Mouse (Mus musculus): ENCODE measurements around the gene Lrrc15. TPM values are rescaled to one million over a fixed set of nuclear protein-coding genes. Genes with fewer than 3 reads are reported as not detected.

The Lrrc15 gene
- polyA plus RNA-seq (2015; fragmentation: Nextera tagmentation; extraction: Ambion mirVana): 1.1 and 1.4 TPM in 2 replicates

DNA sequence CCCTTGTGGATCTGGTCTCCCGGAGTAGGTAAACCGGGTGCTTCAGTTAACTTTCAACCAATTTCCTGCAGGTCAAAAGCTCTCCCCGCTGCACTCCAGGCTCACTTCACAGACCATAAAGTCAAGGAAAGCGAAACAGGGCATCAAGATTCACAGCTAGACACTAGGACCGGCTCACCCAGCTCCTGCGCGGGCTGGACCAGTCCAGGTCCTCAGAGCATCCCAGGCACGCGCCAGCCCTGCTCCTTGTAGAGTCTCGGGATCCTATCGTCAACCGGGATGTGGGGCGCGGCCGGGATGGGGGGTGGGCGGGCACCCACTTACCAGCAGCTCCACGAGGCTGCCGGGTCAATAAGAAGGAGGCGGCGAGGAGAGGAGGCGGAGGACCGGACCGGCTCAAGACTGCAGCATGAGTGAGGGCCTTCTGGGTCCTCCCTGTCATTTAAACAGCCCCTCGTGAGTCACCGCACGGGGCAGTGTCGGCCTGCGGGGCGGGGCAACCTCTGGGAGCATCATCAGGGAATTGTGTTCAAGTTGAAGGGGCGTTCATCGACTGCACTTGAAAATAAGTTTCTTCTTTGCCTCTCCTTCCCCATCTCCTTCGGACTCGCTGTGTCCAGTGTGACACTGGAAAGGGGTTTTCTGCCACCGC lies at the start of gene Lrrc15:
Lrrc15 (minus strand) TSS at position 413 of the 652 bp plus-strand sequence.
- Histone ChIP-seq H3K27ac (no peak within 1 kb of the TSS), H3K27me3 (peaks cover 29% of the 10 kb centered on the region), H3K4me3 (peak within 1 kb of the TSS; percentile 37), H3K9ac (peak within 1 kb of the TSS; percentile 57), H3K4me1 (peaks cover 53% of the 10 kb centered on the region), H3K9me3 (no peaks in the 10 kb centered on the region), H3K4me2 (peak within 1 kb of the TSS; percentile 66), H3K36me3 (no peaks in the 10 kb centered on the region)
- WGBS: 7% methylated on average over 34 of the region's 34 CpGs
- ATAC-seq (ENCODE audit: insufficient number of reproducible peaks, insufficient read depth, low FRiP score, low TSS enrichment, low read depth): no peak

DNA sequence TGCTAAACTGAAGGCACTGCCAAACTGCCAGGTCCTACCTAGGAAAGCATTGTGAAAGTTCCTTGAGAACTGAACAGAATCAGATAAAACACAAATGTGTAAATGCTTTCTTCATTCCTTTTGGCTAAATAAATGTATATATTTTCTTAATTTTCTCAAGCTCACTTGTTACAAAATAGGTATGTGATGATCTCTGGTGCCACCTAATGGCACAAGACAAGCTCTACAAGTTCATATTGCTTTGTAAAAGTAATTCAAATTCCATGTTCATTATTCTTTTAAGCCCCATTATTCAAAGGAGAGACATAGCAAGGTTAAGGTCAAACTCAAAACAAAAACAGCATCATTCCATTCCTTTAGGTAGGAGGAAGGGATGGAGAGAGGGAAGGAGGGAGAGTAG lies 31.2 kb upstream of the Lrrc15 start:
- Histone ChIP-seq H3K9ac (no peak overlapping the region), H3K27ac (no peak overlapping the region), H3K4me1 (peaks cover 7% of the 10 kb centered on the region), H3K9me3 (no peaks in the 10 kb centered on the region), H3K4me3 (no peak overlapping the region), H3K36me3 (peaks cover 7% of the 10 kb centered on the region; the same call in 1 of the 2 replicates), H3K4me2 (no peak overlapping the region), H3K27me3 (peaks cover 29% of the 10 kb centered on the region)
- ATAC-seq (ENCODE audit: insufficient number of reproducible peaks, insufficient read depth, low FRiP score, low TSS enrichment, low read depth): no peak

DNA sequence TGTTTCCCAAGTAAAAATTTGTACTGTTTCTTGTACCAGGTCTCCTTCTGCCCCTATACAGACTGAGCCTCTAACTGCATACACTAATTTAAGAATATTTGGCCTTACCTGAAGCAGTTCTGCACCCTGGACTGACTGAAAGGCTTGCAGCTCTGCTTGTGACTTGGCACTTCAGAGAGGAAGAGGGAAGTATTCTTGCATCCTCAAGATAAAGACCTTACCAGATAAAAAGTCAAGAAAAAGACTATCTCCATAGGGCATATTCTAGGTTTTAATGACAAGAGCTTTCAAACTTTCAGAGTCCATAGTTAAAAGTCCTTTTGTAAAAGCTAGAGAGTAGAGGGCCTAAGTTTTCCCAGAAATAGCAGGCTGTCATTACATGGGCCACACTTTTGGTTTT lies 27.6 kb upstream of the Lrrc15 start, which contains the start of gene Gp5:
Gp5 (minus strand) TSS at position 133 of the 400 bp plus-strand sequence.
- no peak for ATAC-seq (ENCODE audit: insufficient number of reproducible peaks, insufficient read depth, low FRiP score, low TSS enrichment, low read depth)
- H3K27ac ChIP-seq: no peak within 1 kb of the TSS
- H3K4me3 ChIP-seq: peak within 1 kb of the TSS; percentile 54
- peak within 1 kb of the TSS; percentile 68; the same call in 1 of the 2 replicates for H3K9ac ChIP-seq
- no peaks in the 10 kb centered on the region for H3K9me3 ChIP-seq
- peaks cover 3% of the 10 kb centered on the region; the same call in 1 of the 2 replicates for H3K36me3 ChIP-seq
- peak within 1 kb of the TSS; percentile 99 for H3K4me2 ChIP-seq
- H3K27me3 ChIP-seq: peaks cover 62% of the 10 kb centered on the region
- H3K4me1 ChIP-seq: peaks cover 19% of the 10 kb centered on the region

DNA sequence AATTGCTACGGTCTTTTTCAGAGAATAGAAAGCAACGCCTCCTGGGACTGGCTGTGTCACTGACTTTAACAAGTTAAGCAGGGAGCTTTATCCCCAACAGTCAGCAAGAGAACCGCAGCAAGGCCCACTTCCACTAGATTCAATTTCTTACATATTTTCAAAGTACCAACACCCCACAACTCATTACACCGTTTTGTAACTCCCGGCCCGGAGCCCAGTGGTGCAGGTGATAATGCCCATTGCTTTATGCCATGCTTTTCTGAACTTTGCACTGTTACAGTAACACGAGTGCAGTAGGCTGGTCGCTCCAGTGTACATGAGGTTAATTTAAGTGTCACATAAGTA lies 27.1 kb upstream of the Lrrc15 start:
- H3K27me3 ChIP-seq: peaks cover 62% of the 10 kb centered on the region
- no peaks in the 10 kb centered on the region for H3K9me3 ChIP-seq
- ATAC-seq (ENCODE audit: insufficient number of reproducible peaks, insufficient read depth, low FRiP score, low TSS enrichment, low read depth): no peak
- H3K27ac ChIP-seq: no peak overlapping the region
- H3K36me3 ChIP-seq: no peaks in the 10 kb centered on the region
- peaks cover 19% of the 10 kb centered on the region for H3K4me1 ChIP-seq
- H3K4me2 ChIP-seq: peak overlapping the region; percentile 99; the same call in 1 of the 2 replicates
- H3K4me3 ChIP-seq: no peak overlapping the region; the same call in 1 of the 2 replicates
- WGBS: 49% methylated on average over 8 of the region's 8 CpGs
- H3K9ac ChIP-seq: no peak overlapping the region

DNA sequence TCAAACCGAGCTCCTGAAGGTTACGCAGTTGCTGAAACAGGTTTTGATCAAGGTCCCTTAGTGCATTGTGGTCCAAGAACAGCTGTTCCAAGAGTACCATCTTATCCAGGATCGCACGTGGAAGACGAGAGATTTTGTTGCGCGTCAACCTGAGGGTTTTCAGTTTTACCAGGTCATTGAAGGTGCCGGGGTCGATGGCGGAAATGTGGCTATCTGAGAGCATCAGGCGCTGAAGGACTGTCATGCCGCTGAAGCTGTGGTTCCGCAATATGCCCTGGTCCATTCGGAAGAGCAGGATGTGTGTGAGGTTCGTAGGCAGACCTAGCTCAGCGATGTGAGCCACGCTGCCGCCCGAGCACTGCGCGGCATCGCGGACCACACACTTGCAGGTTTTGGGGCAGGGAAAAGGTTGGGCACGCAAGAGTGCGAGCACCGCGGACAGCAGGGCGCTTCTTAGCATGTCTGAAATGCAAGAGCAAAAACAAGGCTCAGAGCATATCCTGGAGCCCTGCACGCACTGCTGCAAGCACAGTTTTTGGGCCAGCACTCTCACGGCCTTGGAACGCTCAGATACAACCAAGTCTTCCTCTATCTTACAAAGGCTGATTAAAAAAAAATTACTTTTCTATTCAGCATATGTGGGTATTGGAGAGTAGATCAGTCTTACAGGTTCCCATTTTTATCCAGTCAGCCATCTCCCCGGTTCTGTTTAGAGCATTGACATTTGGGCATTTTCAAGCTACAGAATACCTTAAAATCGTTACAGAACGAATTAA lies 26.5 kb upstream of the Lrrc15 start:
- Histone ChIP-seq H3K27me3 (peaks cover 64% of the 10 kb centered on the region), H3K36me3 (no peaks in the 10 kb centered on the region), H3K4me3 (peak overlapping the region; percentile 54), H3K4me1 (peaks cover 19% of the 10 kb centered on the region), H3K9me3 (no peaks in the 10 kb centered on the region), H3K9ac (peak overlapping the region; percentile 68; the same call in 1 of the 2 replicates), H3K4me2 (peak overlapping the region; percentile 99), H3K27ac (no peak overlapping the region)
- no peak for ATAC-seq (ENCODE audit: insufficient number of reproducible peaks, insufficient read depth, low FRiP score, low TSS enrichment, low read depth)
- 4% methylated on average over 34 of the region's 34 CpGs for WGBS

DNA sequence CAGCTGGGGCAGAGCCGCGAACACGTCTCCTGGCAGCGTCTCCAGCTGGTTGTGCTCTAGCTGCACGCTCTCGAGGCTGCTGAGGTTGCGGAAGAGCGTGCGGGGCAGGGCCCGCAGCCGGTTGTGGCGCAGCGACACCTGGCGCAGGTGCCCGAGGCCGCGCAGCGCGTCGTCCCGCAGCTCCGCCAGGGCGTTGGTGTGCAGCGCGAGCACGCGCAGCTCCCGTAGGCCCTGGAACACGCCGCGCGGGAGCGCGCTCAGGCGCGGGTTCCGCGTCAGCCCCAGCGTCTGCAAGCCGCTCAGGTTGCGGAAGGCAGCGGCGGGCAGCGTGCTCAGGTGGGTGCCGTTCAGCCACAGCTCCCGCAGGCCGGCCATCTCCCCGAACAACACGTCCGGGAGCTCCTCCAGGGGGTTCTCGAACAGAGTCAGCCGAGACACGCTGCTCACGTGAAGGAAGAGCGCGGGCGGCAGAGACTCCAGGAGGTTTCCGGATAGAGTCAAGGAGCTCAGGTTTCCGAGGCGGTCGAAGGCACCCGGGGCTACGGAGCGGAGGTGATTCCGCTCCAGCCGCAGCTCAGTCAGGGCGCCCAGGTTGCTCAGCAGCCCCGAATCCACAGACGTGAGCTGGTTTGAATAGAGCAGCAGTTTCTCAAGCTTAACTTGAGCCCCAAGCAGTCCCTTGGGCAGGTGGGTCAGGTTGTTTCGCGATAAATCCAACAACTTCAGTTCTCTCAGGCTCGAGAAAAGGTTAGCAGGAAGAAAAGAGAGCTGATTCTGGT lies 25.7 kb upstream of the Lrrc15 start:
- H3K9ac ChIP-seq: peak overlapping the region; percentile 68
- no peaks in the 10 kb centered on the region for H3K36me3 ChIP-seq
- H3K4me3 ChIP-seq: peak overlapping the region; percentile 54
- peak overlapping the region; percentile 99 for H3K4me2 ChIP-seq
- peak; percentile 38; the same call in 1 of the 2 replicates for ATAC-seq (ENCODE audit: insufficient number of reproducible peaks, insufficient read depth, low FRiP score, low TSS enrichment, low read depth)
- no peak overlapping the region for H3K27ac ChIP-seq
- H3K4me1 ChIP-seq: peaks cover 19% of the 10 kb centered on the region
- H3K27me3 ChIP-seq: peaks cover 72% of the 10 kb centered on the region
- WGBS: under 1% methylated on average over 72 of the region's 72 CpGs
- H3K9me3 ChIP-seq: no peaks in the 10 kb centered on the region

DNA sequence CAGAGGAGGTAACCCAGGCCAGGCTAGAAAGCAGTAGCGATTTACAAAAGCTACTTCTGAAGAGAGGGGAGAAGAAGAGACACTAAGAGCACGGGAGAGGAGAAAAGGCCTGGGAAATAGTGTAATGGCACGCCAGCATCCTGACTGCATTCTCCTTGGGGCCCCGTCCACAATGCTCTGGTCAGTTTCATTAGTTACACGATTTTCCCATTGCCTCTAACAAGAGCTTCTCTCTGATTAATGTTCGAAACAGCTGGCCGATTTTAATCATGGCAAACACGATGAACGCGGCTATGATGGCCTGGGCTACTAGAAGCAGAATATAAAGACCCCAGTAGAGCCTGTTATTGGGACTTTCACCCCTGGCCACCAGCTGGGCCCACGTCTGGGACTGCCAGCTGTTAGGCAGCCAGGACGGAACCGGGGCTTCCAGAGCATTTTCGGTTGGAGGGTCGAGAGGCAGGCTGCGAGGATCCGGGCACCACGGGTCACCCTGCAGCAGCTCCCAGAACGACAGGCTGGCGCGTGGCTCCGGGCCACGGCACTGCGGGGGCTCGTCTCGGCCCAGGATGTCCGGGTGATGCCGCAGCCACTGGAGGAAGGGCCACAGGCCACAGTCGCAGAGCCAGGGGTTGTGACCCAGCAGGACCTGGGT lies 25.0 kb upstream of the Lrrc15 start:
- no peaks in the 10 kb centered on the region for H3K36me3 ChIP-seq
- H3K9me3 ChIP-seq: no peaks in the 10 kb centered on the region
- peaks cover 19% of the 10 kb centered on the region for H3K4me1 ChIP-seq
- WGBS: 14% methylated on average over 29 of the region's 29 CpGs
- H3K27me3 ChIP-seq: peaks cover 77% of the 10 kb centered on the region
- peak overlapping the region; percentile 54 for H3K4me3 ChIP-seq
- ATAC-seq (ENCODE audit: insufficient number of reproducible peaks, insufficient read depth, low FRiP score, low TSS enrichment, low read depth): peak; percentile 8; the same call in 1 of the 2 replicates
- peak overlapping the region; percentile 68 for H3K9ac ChIP-seq
- H3K27ac ChIP-seq: no peak overlapping the region
- peak overlapping the region; percentile 99 for H3K4me2 ChIP-seq

DNA sequence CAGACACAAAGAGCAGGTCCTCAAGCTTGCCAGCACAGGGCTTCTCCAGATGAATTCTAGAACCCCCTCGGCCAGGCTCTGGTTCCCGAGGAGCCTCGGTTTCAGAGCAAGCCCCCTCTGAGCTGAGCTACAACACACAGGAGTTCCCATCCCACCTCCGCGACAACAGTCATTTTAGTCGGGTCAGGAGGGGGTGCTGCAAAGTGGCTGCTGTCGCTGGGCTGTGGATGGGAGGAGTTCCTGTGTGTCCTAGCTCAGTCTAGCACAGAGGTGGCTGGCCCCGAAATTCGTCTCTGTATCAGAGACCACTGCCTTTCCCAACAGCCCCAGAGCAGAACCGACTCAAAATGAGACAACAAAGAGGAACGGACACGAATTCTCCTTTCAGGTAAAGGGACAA lies 24.2 kb upstream of the Lrrc15 start:
- Histone ChIP-seq H3K9me3 (no peaks in the 10 kb centered on the region), H3K4me2 (no peak overlapping the region), H3K36me3 (no peaks in the 10 kb centered on the region), H3K27me3 (peaks cover 77% of the 10 kb centered on the region), H3K9ac (no peak overlapping the region), H3K27ac (no peak overlapping the region), H3K4me3 (no peak overlapping the region), H3K4me1 (peaks cover 19% of the 10 kb centered on the region)
- 48% methylated on average over 12 of the region's 12 CpGs for WGBS
- no peak for ATAC-seq (ENCODE audit: insufficient number of reproducible peaks, insufficient read depth, low FRiP score, low TSS enrichment, low read depth)

DNA sequence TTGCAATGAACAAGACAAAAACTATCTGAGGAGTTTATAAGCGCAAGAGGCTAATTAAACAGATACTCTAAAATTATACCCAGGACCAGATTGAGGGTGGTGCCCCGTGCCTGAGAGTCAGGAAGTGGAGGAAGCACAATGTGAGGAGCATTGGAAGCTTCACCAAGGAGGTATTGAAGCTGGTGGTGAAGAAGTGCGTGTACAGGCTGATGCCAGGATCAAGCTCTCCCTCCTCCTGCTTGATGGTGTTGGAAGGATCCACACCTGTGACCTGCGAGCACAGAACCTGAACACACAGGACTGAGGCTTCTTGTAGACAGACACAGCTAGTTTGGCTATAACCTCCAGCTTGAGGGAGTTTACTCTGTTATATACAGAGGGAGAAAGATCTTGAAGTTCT lies 23.0 kb upstream of the Lrrc15 start:
- H3K4me3 ChIP-seq: no peak overlapping the region
- no peaks in the 10 kb centered on the region for H3K9me3 ChIP-seq
- H3K36me3 ChIP-seq: no peaks in the 10 kb centered on the region
- 91% methylated on average over 4 of the region's 4 CpGs for WGBS
- no peak overlapping the region for H3K4me2 ChIP-seq
- H3K4me1 ChIP-seq: peaks cover 19% of the 10 kb centered on the region
- peaks cover 70% of the 10 kb centered on the region for H3K27me3 ChIP-seq
- no peak overlapping the region for H3K27ac ChIP-seq
- no peak overlapping the region for H3K9ac ChIP-seq
- ATAC-seq (ENCODE audit: insufficient number of reproducible peaks, insufficient read depth, low FRiP score, low TSS enrichment, low read depth): no peak

DNA sequence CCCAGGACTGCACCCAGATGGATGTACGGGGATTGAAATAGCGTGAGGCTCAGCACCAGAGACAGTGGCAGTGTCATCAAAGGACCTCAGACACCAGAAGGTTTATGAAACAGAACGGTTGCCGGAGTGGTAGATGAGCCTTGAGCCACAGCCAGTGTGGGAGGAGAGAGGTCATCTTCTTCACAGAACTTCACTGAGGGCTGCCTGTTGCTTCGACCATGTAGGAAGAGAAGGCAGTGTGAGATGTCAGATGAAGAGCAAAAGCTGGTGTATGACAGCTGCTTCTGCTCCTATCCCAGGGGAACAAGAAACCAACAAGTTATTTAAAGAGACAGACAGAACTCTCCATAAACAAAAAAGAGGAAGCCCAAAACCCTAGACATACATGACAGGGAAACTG lies 21.2 kb upstream of the Lrrc15 start:
- Histone ChIP-seq H3K4me3 (no peak overlapping the region), H3K27ac (no peak overlapping the region), H3K27me3 (peaks cover 52% of the 10 kb centered on the region), H3K36me3 (no peaks in the 10 kb centered on the region), H3K4me2 (no peak overlapping the region), H3K9me3 (no peaks in the 10 kb centered on the region), H3K9ac (no peak overlapping the region), H3K4me1 (peaks cover 13% of the 10 kb centered on the region)
- 66% methylated on average over 5 of the region's 5 CpGs for WGBS
- ATAC-seq (ENCODE audit: insufficient number of reproducible peaks, insufficient read depth, low FRiP score, low TSS enrichment, low read depth): no peak

DNA sequence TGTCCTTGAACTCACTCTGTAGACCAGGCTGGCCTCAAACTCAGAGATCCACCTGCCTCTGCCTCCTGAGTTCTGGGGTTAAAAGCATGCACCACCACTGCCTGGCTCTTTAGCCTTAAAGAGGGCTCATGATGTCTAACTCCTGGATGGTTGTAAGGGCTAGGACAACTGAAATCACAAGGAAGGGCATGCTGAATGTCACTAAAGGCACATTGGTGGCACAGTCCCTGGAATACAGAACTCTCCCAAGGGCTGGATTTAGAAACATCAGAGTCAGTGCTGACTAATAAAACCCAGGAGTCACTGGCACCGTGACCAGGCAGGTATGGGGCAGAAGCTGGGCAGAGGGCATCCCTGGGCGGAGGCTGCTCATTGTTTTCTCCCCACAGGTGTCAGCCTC lies 20.4 kb upstream of the Lrrc15 start:
- WGBS: 85% methylated on average over 2 of the region's 2 CpGs
- ATAC-seq (ENCODE audit: insufficient number of reproducible peaks, insufficient read depth, low FRiP score, low TSS enrichment, low read depth): no peak

More for the DNA sequence above, 20.4 kb upstream of the Lrrc15 start:
- Histone ChIP-seq H3K9me3 (no peaks in the 10 kb centered on the region), H3K36me3 (no peaks in the 10 kb centered on the region), H3K4me3 (no peak overlapping the region), H3K9ac (no peak overlapping the region), H3K27ac (no peak overlapping the region), H3K4me1 (peaks cover 4% of the 10 kb centered on the region), H3K4me2 (no peak overlapping the region), H3K27me3 (peaks cover 43% of the 10 kb centered on the region)

Data from embryonic facial prominence, embryonic 13.5 days (tissue).